Mouse (Mus musculus): ENCODE data around the gene Dusp10. TPM values are rescaled to one million over a fixed set of nuclear protein-coding genes. Genes with fewer than 3 reads are reported as not detected.

Dusp10 gene
- total RNA-seq, 2 experiments from 2014 or later = 5.3 to 5.9 TPM

DNA sequence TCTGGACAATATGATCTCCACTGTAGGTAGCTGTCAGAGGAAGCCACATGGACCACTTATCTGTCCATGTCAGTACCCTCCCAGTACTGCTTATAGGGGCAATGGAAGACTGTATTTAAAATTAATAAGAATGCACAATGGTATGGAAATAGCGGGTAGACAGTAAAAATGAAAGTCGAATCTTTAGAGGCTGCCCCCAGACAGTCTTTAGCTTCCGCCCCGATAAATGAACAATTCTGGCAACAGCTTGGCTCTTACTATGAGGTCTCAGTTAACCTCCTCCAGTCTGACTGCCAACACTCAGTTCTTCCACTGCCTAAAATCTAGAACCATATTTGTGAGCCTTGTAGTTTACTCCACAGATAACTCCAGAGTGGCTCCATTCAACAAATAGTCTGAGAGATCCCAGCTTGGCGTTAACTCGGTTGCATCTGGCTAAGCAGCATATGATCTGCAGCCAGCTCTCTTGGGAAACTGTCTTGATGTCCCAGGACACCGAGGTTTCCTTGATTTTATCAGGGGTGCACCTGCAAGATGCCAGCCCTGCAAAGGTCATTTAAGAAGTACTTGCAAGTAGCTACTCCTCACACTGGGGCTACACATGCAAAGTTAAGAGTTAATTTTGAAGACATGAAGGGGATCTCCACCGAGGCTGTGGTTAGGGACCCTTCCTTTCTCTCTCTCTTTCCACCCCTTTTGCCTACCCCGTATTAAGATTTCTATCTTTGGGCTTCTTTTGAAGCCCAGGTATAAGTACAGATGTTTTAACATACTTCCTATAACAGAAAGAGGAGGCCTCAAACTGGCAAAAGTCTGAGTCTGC, 88.0 kb downstream of the Dusp10 start:
- DNase-seq = no peak

- no peak for DNase-seq
Observed at GRCm38 (mm10) chr1:184101750-184102046, 88.6 kb downstream of the Dusp10 start.

GRCm38 (mm10) chr1:184106832-184107231, 93.7 kb downstream of the Dusp10 start:
- no peak for DNase-seq

DNA sequence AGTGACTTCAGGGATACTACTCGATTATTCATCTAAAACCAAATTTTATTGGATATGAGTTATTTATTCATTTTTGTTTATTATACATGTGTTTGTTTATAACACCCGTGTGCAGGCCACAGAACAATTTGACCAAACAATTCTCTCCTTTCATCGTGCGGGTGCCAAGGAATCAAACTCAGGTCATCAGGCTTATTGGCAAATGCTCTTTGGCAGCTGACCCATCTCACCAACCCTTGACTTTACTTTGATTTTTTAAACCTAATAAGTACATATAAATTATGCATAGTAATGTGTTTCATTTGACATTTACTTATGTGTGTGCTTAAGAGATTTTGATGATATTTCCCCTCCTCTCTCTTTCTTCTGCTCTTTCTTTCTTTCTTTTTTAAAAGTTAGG, 94.3 kb downstream of the Dusp10 start:
- no peak for DNase-seq

DNA sequence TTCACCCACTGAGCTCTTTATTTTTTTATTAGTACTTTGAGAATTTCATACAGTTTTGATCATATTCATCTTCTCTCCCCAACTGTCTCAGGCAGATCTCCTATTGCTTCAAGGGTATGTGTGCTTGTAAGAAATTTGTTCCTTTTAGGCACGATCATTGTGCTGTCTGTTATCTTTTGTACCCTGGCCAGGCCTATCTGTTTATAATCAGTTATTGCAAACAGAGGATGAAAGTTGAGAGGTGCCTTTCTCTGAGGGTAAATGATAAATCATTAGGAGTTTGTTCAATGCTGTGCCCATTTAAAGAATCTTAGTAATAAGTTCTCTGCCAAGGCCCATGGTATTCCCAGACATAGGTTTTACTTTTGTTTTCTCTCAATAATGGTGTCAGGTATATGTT, 95.2 kb downstream of the Dusp10 start:
- no peak for DNase-seq

- no peak for DNase-seq
Observed at GRCm38 (mm10) chr1:184117586-184117985, 104.5 kb downstream of the Dusp10 start.

DNA sequence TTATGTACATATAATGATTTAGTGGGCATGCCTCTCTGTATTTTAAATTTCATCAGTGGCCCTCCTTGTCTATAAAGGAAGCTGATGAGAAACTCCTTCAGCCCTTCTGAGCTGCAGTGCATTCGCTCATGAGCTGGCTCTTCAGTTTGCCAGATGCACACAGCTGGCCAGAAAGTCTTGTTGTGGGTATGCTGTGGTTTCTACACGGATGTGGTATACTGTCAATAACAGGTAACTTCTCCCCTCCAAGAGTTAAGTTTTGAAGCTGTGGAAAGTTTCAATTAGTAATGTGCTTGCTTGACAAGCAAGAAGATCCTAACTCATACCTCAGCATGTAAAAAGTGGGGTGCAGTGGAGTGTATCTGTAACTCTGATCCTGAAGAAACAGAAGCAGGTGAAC, 104.9 kb downstream of the Dusp10 start:
- DNase-seq = no peak

DNA sequence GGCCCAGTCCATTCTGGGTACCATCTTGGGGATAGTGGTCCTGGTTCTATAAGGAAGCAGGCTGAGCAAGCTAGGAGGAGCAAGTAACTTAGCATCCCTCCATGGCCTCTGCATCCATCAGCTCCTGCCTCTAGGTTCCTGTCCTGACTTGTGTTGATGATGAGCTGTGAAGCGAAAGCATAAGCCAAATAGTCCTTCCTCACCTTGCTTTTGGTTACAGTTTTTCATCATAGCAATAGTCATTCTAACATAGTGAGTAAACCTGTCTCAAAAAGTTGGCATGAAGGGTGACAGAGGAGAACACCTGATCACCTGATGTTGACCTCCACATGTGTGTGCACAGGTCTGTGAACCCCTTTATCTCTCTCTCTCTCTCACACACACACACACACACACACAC, 105.5 kb downstream of the Dusp10 start:
- DNase-seq = no peak

Other genes starting within 250 kb of the Dusp10 start
- gene 1700056E22Rik, start 21.0 kb downstream of the Dusp10 start, total RNA-seq (2021) = not detected

Measured in layer of hippocampus, postnatal 36 days (tissue).